Mouse (Mus musculus) ES-Bruce4 (cell line): ENCODE results near the gene Agpat4. TPM values are rescaled to one million over a fixed set of nuclear protein-coding genes. Genes with fewer than 3 reads are reported as not detected.

Experiments
- H3K27ac ChIP-seq: 2 replicates; pipeline ENCODE4 v1.5.1; 2012; ENCODE audit warnings: low read length, inconsistent platforms; ENCODE audit not compliant: insufficient read depth
- H3K27me3 ChIP-seq: 2 replicates; pipeline ENCODE4 v1.6.1; 2012; ENCODE audit warnings: mild to moderate bottlenecking, low read length, inconsistent platforms; ENCODE audit not compliant: control insufficient read depth, poor library complexity, insufficient read depth, severe bottlenecking
- H3K36me3 ChIP-seq: 2 replicates; pipeline ENCODE4 v1.6.1; 2012; ENCODE audit warnings: inconsistent platforms, mild to moderate bottlenecking, low read length, moderate library complexity; ENCODE audit not compliant: control insufficient read depth, poor library complexity, insufficient read depth, severe bottlenecking
- H3K4me1 ChIP-seq: one replicate; pipeline ENCODE4 v1.8.1; 2011; ENCODE audit warnings: low read length; ENCODE audit not compliant: control insufficient read depth, insufficient read depth
- H3K4me3 ChIP-seq: 2 replicates; pipeline ENCODE4 v1.5.1; 2011; ENCODE audit warnings: low read depth, mild to moderate bottlenecking, low read length
- H3K9ac ChIP-seq: 2 replicates; pipeline ENCODE4 v1.6.1; 2012; ENCODE audit warnings: low read depth, mild to moderate bottlenecking, inconsistent platforms; ENCODE audit not compliant: poor library complexity, severe bottlenecking
- H3K9me3 ChIP-seq: replicated peaks from 2 replicates; pipeline ENCODE4 v1.6.1; 2012; ENCODE audit warnings: mild to moderate bottlenecking, low read length, inconsistent platforms; ENCODE audit not compliant: control insufficient read depth, poor library complexity, insufficient read depth, severe bottlenecking
- CTCF ChIP-seq: IDR thresholded peaks from one replicate; pipeline ENCODE4 v1.8.1; 2011; ENCODE audit warnings: low read depth, low read length
- EP300 ChIP-seq: IDR thresholded peaks from 2 replicates; pipeline ENCODE4 v1.6.1; 2011; ENCODE audit warnings: low read depth, low read length; ENCODE audit not compliant: insufficient read depth
- POLR2A ChIP-seq: IDR thresholded peaks from one replicate; pipeline ENCODE4 v1.8.1; 2011; ENCODE audit warnings: low read length; ENCODE audit not compliant: insufficient read depth
- polyA plus RNA-seq: library from polyadenylated mRNA; stranded (reverse); fragments of >200 nt; gene quantifications from 2 replicates; pipeline ENCODE4 v1.2.4, GENCODE M21; 2011; ENCODE audit warnings: low read depth; ENCODE audit not compliant: missing spikeins, insufficient read depth, insufficient read length

Agpat4 gene
- polyA plus RNA-seq, 1 experiment: 80.4 TPM

DNA sequence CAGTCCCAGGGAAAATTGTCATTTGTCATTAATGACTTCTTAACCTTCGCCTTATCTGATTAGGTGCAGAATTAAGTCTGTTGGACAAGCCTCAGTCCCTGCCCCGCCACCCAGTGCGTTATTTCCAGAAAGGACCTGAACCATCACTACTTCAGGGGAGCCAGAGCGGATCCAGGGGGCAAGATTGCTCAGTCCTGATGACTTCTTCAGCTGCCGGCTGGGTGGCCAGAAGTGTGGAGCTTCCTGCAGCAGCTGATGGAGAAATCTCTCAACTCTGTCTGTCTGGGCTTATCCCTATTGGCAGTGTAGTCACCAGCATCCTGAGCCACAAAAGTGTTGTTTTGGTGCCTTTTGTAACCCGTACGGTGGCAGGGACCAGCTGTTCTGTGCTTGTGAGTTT, 60.8 kb downstream of the Agpat4 start:
- TF ChIP-seq CTCF (no peak), POLR2A (no peak), EP300 (no peak)
- Histone ChIP-seq H3K27me3 (no peaks in the 10 kb centered on the region), H3K4me3 (no peak overlapping the region), H3K27ac (no peak overlapping the region), H3K4me1 (peaks cover 8% of the 10 kb centered on the region), H3K36me3 (peaks cover 5% of the 10 kb centered on the region; the same call in 1 of the 2 replicates), H3K9ac (no peak overlapping the region), H3K9me3 (peaks cover 8% of the 10 kb centered on the region)

DNA sequence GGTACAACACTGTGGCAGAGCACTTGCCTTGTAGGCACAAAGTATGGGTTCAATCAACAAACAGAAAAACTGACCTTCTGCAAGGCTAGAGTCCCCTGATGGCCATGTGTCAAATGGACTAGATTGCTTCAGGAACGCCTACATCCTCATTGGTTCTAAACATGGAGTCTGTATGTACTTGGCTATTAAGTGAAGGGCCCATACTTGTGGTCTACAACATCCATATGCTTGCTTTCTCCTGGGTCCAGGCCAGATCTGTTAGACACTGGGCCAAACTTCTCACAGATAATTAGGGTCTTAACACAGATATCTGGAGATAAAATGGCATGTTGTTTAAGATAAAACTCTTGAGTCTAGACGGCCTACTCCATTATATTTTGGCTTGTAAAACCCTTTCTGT, 61.3 kb downstream of the Agpat4 start:
- TF ChIP-seq POLR2A: no peak
- no peak for TF ChIP-seq EP300
- TF ChIP-seq CTCF: no peak
- Histone ChIP-seq H3K27ac (no peak overlapping the region), H3K36me3 (peaks cover 5% of the 10 kb centered on the region; the same call in 1 of the 2 replicates), H3K9ac (no peak overlapping the region), H3K4me3 (no peak overlapping the region), H3K9me3 (peaks cover 8% of the 10 kb centered on the region), H3K4me1 (peaks cover 8% of the 10 kb centered on the region), H3K27me3 (no peaks in the 10 kb centered on the region)

GRCm38 (mm10) chr17:12182702-12183485, 64.4 kb downstream of the Agpat4 start:
- Histone ChIP-seq H3K4me3 (no peak overlapping the region), H3K27ac (peak overlapping the region; percentile 86), H3K27me3 (no peaks in the 10 kb centered on the region), H3K4me1 (peaks cover 8% of the 10 kb centered on the region), H3K36me3 (peaks cover 5% of the 10 kb centered on the region; the same call in 1 of the 2 replicates), H3K9me3 (no peaks in the 10 kb centered on the region), H3K9ac (no peak overlapping the region)
- no peak for TF ChIP-seq POLR2A
- 0 out of 2 replicates have a peak, but pooled peaks have one; percentile 14 for TF ChIP-seq EP300

DNA sequence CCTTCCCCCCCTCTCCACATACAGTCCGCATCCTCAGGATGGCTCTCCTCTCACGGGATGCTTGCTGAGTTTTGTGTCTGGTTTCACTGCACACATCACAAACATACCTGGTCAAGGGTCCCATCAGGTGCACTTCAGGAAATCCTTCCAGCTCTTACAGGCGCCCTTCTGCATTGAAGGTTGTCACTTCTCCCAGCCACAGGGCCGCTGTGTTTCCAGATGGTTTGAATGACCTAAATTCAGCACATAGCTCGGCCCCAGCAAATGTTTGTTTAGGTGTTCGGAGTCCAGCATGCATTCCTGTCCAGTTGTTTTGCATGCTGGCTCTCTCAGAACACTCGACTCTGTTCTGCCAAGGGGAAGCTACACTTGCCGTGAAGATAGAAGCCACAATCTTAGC, 65.8 kb downstream of the Agpat4 start:
- peaks cover 5% of the 10 kb centered on the region; the same call in 1 of the 2 replicates for H3K36me3 ChIP-seq
- H3K27me3 ChIP-seq: no peaks in the 10 kb centered on the region
- H3K4me1 ChIP-seq: peaks cover 8% of the 10 kb centered on the region
- H3K4me3 ChIP-seq: no peak overlapping the region
- TF ChIP-seq POLR2A: no peak
- no peak overlapping the region for H3K27ac ChIP-seq
- no peak overlapping the region for H3K9ac ChIP-seq
- 0 out of 2 replicates have a peak, but pooled peaks cover 2% of the 10 kb centered on the region for H3K9me3 ChIP-seq

DNA sequence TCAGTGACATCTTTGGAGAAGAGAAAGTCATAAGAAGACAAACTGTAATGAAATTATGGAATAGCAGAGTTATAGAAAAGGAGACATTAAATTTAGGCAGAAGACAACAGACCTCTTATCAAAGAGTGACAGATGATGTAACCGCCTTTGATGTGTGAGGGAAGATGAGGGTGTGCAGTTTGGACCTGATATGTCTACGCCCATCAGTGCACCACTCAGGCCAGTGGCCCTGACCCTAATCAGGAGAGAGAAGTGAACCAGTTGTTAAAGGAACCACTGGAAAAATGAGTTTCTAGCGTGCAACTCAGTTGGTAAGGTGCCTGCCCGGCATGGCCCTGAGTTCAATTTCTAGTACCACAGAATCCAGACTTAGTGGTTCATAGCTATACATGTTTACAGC, 67.4 kb downstream of the Agpat4 start:
- no peak for TF ChIP-seq CTCF
- TF ChIP-seq EP300: no peak
- no peak for TF ChIP-seq POLR2A
- H3K27ac ChIP-seq: no peak overlapping the region
- H3K4me1 ChIP-seq: peaks cover 8% of the 10 kb centered on the region
- H3K9me3 ChIP-seq: 0 out of 2 replicates have a peak, but pooled peaks cover 2% of the 10 kb centered on the region
- H3K27me3 ChIP-seq: no peaks in the 10 kb centered on the region
- no peak overlapping the region for H3K9ac ChIP-seq
- no peaks in the 10 kb centered on the region for H3K36me3 ChIP-seq
- no peak overlapping the region for H3K4me3 ChIP-seq

DNA sequence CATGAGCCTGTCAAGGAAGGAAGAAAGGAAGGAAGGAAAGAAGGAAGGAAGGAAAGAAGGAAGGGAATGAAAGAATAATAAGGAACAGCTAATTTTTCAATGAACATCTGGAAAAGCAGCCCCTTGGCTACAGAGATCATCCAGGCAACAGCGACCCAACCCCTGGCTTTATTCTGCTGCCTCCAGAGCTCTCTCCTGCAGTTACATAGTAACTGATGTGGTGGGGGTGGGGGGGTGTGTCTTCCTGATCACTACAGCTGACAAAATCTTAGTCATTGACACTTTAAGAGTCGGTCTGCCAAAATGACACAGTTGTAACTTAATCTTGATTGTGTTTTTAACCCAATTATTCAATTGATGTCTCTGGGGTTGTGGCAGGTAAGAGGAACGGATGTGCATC, 67.8 kb downstream of the Agpat4 start:
- Histone ChIP-seq H3K27ac (no peak overlapping the region), H3K4me3 (no peak overlapping the region), H3K9ac (no peak overlapping the region), H3K27me3 (no peaks in the 10 kb centered on the region), H3K36me3 (no peaks in the 10 kb centered on the region), H3K9me3 (0 out of 2 replicates have a peak, but pooled peaks cover 2% of the 10 kb centered on the region), H3K4me1 (peaks cover 8% of the 10 kb centered on the region)
- TF ChIP-seq CTCF (no peak), EP300 (no peak), POLR2A (no peak)
